Mouse (Mus musculus) heart, embryonic 16.5 days (tissue): ENCODE measurements around the gene Rangrf. TPM values are rescaled to one million over a fixed set of nuclear protein-coding genes. Genes with fewer than 3 reads are reported as not detected.
"Not testable (repeated sequence)": the region's sequence is repeated elsewhere in the genome, so short reads cannot be mapped to it uniquely, and the experiment has no call there.

Source experiments
- ATAC-seq: fragments of 200-750 bp; cut with Nextera tagmentation; replicated peaks from 2 replicates; pipeline ENCODE4 v1.8.0; 2017; ENCODE audit warnings: moderate number of reproducible peaks; ENCODE audit not compliant: insufficient read depth, low FRiP score; ENCODE audit errors: extremely low read depth
- H3K27ac ChIP-seq: fragments of 300-500 bp; sonication (generic); 2 replicates; pipeline ENCODE4 v1.5.1; 2014; ENCODE audit warnings: mild to moderate bottlenecking, low read length, control low read depth, moderate library complexity
- H3K27me3 ChIP-seq: fragments of 300-500 bp; sonication (generic); 2 replicates; pipeline ENCODE4 v1.6.1; 2014; ENCODE audit warnings: low read length, mixed read lengths; ENCODE audit not compliant: control insufficient read depth, insufficient read depth
- H3K36me3 ChIP-seq: fragments of 300-500 bp; sonication (generic); 2 replicates; pipeline ENCODE4 v1.6.1; 2014; ENCODE audit not compliant: control insufficient read depth, insufficient read depth
- H3K4me1 ChIP-seq: fragments of 300-500 bp; sonication (generic); 2 replicates; pipeline ENCODE4 v1.6.1; 2014; ENCODE audit warnings: low read length, mixed read lengths; ENCODE audit not compliant: control insufficient read depth, insufficient read depth
- H3K4me2 ChIP-seq: fragments of 300-500 bp; sonication (generic); 2 replicates; pipeline ENCODE4 v1.6.1; 2014; ENCODE audit warnings: low read depth, mild to moderate bottlenecking, control low read depth, low read length
- H3K4me3 ChIP-seq: fragments of 300-500 bp; sonication (generic); 2 replicates; pipeline ENCODE4 v1.5.1; 2014; ENCODE audit warnings: mild to moderate bottlenecking, control low read depth, low read length
- H3K9ac ChIP-seq: fragments of 300-500 bp; sonication (generic); 2 replicates; pipeline ENCODE4 v1.6.1; 2014; ENCODE audit warnings: low read length, control low read depth
- H3K9me3 ChIP-seq: fragments of 300-500 bp; sonication (generic); replicated peaks from 2 replicates; pipeline ENCODE4 v1.6.1; 2016; ENCODE audit warnings: low read length; ENCODE audit not compliant: control insufficient read depth
- WGBS: fragments of 180-500 bp; shearing (Covaris S2); extraction: QIAGEN DNeasy Blood & Tissue Kit; methylation state at CpG from one replicate; pipeline ENCODE4 v1.1.7; 2014; 5-methylcytosine and 5-hydroxymethylcytosine counted together
- polyA plus RNA-seq: library from polyadenylated mRNA; unstranded; fragments of >200 nt; fragmentation: Nextera tagmentation; extraction: Ambion mirVana; gene quantifications from 2 replicates; pipeline ENCODE4 v1.2.1, GENCODE M21; 2015

The Rangrf gene
- polyA plus RNA-seq, 1 experiment from 2014 or later = 79.2 TPM

DNA sequence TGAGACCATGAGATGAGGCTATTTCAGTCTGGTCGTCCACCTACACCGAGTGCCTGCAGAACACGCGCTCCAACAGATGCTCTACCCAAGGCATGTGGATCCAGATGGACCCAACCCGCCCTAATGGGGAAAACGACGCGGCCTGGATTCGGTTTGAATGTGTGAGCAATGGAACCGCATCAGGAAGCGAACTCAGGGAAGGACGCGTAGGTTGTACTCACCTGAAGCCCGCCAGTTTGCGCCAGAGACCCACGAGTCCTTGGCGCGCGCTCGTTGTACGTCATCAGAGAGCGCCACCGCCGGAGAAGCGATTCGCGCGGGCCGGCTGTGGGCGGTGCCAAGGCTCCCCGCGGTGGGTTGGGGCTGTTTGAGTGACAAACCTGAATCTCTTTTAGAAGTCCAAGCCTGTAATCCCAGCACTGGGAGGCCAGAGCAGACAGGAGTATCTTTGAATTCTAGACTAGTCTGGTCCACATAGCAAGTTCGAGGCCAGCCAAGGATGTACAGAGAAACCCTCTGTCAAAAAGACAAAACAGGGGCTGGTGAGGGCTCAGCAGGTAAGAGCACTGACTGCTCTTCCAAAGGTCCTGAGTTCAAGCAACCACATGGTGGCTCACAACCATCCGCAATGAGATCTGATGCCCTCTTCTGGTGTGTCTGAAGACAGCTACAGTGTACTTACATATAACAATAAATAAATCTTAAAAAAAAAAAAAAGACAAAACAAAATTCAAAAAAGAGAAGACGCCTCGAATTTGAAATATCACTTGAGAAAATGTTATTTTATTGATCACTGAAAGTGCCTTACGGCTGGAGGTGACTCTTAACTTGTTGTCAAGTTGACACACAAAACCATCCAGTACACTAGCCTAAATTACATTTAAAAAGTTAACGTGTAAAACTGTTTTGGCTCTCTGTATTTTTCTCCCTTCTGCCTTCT, 33.5 kb upstream of the Rangrf start, which contains the start of gene Pfas:
Gene Pfas (minus strand): TSS at position 279 of the 940 bp plus-strand sequence.
- peak within 1 kb of the TSS; percentile 84 for H3K4me3 ChIP-seq
- ATAC-seq = peak; percentile 70
- H3K27me3 ChIP-seq = no peaks in the 10 kb centered on the region
- WGBS = 9% methylated on average over 38 of the region's 38 CpGs
- H3K36me3 ChIP-seq = no peaks in the 10 kb centered on the region
- H3K4me1 ChIP-seq = peaks cover 5% of the 10 kb centered on the region
- peak within 1 kb of the TSS; percentile 77 for H3K9ac ChIP-seq
- H3K4me2 ChIP-seq = peak within 1 kb of the TSS; percentile 78
- no peaks in the 10 kb centered on the region for H3K9me3 ChIP-seq
- peak within 1 kb of the TSS; percentile 67 for H3K27ac ChIP-seq

DNA sequence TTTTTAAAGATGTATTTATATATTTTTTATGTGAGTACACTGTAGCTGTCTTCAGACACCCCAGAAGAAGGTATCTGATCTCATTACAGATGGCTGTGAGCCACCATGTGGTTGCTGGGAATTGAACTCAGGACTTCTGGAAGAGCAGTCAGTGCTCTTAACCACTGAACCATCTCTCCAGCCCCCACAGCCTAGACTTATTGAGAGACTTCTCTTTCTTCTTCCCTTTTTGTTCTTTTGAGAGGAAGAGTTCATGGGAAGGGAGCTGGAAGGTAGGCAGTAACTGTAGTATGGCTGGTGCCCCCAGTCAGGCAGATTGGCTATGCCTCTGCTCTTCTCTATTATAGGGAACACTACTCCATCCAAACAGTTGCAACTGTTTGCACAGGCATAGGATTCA, 31.6 kb upstream of the Rangrf start:
- H3K4me3 ChIP-seq, H3K36me3 ChIP-seq, ATAC-seq: not testable (repeated sequence)

DNA sequence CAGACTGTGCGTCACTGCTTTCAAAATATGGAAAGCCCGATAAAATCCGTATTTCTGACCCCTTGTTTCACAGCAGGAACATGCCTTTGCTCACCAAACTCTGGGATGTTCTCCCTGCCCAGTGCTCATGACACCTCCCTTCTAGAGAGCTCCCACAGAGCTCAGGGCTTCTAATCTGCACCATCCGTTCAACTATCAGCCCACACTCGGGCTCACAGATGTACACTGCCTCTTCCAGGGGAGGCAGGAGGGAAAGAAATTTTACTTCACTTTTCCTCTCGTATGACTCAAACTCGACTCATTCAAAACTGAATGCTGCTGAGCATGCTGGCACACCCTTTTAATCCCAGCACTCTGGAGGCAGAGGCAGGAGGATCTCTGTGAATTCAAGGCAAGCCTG, 30.2 kb upstream of the Rangrf start:
- no peaks in the 10 kb centered on the region for H3K4me1 ChIP-seq
- 77% methylated on average over 7 of the region's 7 CpGs for WGBS
- no peak overlapping the region for H3K4me2 ChIP-seq
- ATAC-seq = no peak
- no peaks in the 10 kb centered on the region for H3K27me3 ChIP-seq
- no peak overlapping the region for H3K9ac ChIP-seq
- peaks cover 21% of the 10 kb centered on the region for H3K36me3 ChIP-seq
- no peak overlapping the region for H3K4me3 ChIP-seq
- H3K9me3 ChIP-seq = no peaks in the 10 kb centered on the region
- no peak overlapping the region for H3K27ac ChIP-seq

More for the DNA sequence above, 31.6 kb upstream of the Rangrf start:
- not testable (repeated sequence) for H3K4me2 ChIP-seq, H3K27me3 ChIP-seq, H3K9me3 ChIP-seq, H3K4me1 ChIP-seq, H3K27ac ChIP-seq, H3K9ac ChIP-seq

DNA sequence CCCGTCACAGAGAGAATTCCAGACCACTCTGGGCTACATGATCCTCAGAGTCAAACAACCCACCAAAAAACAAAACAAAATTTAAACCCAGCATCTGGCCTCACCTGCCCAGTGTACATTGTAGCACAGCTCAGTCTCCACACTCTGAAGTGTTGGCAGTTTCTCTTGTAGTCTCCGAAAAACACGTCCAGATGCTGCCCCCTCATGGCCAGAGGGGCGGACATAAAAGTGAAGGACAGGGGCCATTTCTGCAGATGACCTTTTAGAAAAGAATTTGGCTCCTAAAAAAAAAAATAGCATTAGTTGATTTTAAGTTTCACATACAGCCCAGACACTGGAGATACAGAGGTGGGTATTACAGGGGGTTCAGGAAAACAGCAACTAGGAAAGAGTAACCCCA, 28.6 kb upstream of the Rangrf start:
- Histone ChIP-seq H3K36me3 (peaks cover 34% of the 10 kb centered on the region), H3K4me3 (no peak overlapping the region), H3K27me3 (no peaks in the 10 kb centered on the region), H3K27ac (no peak overlapping the region), H3K9ac (no peak overlapping the region), H3K9me3 (no peaks in the 10 kb centered on the region), H3K4me1 (no peaks in the 10 kb centered on the region), H3K4me2 (no peak overlapping the region)
- WGBS = 42% methylated on average over 4 of the region's 4 CpGs
- ATAC-seq = no peak

DNA sequence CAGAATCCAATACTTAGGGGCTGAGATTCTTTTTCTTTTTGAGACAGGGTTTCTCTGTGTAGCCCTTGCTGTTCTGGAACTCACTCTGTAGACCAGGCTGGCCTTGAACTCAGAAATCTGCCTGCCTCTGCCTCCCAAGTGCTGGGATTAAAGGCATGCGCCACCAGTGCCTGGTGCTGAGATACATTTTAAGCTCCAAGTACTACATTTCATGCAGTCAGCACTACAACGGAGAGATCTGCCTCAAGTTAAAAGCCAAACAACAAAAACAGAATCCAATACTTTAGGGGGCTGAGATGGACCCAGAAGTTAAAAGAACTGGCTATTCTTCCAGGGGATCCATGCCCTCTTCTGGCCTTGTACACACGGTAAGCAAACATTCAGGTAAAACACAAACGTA, 27.8 kb upstream of the Rangrf start:
- not testable (repeated sequence) for H3K27me3 ChIP-seq, H3K4me1 ChIP-seq, H3K4me3 ChIP-seq, H3K9ac ChIP-seq, ATAC-seq, H3K27ac ChIP-seq, H3K4me2 ChIP-seq, H3K9me3 ChIP-seq
- 90% methylated on average over 4 of the region's 4 CpGs for WGBS
- peaks cover 42% of the 10 kb centered on the region for H3K36me3 ChIP-seq

DNA sequence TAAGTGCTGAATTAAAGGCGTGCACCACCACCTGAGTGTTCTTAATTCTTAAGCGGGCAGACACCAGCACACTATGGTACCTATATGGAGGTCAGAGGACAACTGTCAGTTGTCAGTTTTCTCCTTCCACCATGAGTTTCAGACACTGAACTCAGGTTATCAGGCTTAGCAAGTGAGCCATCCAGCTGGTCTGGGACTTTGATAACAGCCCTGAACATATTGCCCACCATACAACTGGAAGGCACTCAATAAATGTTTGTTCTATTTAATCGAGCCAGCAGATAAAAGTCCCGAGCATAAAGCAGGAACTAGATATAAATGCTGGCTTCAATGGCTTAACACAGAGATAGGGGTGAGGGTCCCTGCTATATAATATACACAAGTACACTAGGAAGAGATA, 22.1 kb upstream of the Rangrf start:
- peaks cover 80% of the 10 kb centered on the region for H3K36me3 ChIP-seq
- no peak overlapping the region for H3K27ac ChIP-seq
- H3K27me3 ChIP-seq = no peaks in the 10 kb centered on the region
- no peak overlapping the region for H3K4me2 ChIP-seq
- H3K4me1 ChIP-seq = no peaks in the 10 kb centered on the region
- no peaks in the 10 kb centered on the region for H3K9me3 ChIP-seq
- ATAC-seq = no peak
- WGBS = 86% methylated on average over 4 of the region's 4 CpGs
- no peak overlapping the region for H3K9ac ChIP-seq
- no peak overlapping the region for H3K4me3 ChIP-seq

DNA sequence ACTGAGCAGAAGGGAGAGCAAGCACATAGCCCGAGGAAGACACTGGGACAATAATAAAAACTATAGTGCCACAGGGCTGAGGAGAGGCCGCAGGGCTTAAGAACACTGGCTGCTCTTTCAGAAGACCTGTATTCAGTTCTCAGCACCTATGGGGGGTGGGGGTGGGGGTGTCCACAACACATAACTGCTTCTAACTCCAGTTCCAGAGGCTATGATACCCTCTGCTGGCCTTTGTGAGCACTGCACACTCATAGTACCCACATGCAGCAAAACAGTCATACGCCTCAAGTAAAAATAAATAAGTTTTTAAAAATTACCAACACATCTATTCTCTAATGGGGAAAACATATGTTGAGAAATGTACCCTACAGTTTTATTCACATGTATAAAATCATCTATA, 19.4 kb upstream of the Rangrf start:
- H3K9ac ChIP-seq = no peak overlapping the region
- H3K4me2 ChIP-seq = no peak overlapping the region
- no peak for ATAC-seq
- H3K9me3 ChIP-seq = no peaks in the 10 kb centered on the region
- no peak overlapping the region for H3K4me3 ChIP-seq
- no peak overlapping the region for H3K27ac ChIP-seq
- WGBS = 93% methylated on average over 3 of the region's 3 CpGs
- H3K36me3 ChIP-seq = peaks cover 76% of the 10 kb centered on the region
- no peaks in the 10 kb centered on the region for H3K27me3 ChIP-seq
- no peaks in the 10 kb centered on the region for H3K4me1 ChIP-seq

DNA sequence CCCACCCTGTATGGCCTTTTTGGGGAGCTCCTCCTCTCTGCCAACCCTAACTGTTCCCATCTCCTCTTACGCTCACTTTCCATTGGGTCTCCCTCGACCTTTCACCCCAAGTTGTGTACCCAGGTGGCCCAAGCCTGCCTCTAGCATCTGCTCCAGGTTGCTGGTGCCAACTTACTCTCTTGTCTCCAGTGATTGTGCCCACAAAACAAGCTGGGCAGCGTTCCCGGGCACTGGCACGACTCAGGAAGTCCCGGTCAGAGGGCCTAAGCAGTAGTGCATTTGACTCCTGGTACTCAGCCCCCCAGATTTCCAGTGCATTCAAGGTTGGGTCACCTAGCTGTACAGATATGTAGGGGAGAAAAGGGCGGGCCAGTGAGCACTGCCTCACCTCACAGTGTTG, 18.1 kb upstream of the Rangrf start:
- Histone ChIP-seq H3K4me1 (no peaks in the 10 kb centered on the region), H3K4me3 (no peak overlapping the region), H3K27ac (no peak overlapping the region), H3K9ac (no peak overlapping the region), H3K4me2 (no peak overlapping the region), H3K27me3 (no peaks in the 10 kb centered on the region), H3K9me3 (no peaks in the 10 kb centered on the region), H3K36me3 (peaks cover 72% of the 10 kb centered on the region)
- no peak for ATAC-seq
- 90% methylated on average over 7 of the region's 7 CpGs for WGBS

DNA sequence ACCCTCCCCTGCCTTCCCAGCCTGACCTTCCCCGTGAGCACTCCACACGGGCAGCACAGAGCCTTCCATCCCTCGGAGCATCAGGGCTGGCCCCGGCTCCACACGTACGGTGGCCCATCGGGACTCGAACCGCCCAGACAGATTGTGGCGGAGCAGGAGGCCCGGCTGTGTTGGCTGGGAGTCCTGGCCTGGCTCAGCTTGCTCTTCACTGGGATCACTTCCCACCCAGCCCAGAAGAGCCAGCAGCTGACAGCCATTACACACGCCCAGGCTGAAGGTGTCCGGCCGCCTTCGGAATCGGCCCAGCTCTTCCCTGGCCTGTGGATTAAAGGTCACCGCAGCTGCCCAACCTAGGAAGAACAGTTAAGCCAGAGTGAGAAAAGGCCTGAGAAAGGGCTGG, 13.4 kb upstream of the Rangrf start:
- no peak overlapping the region for H3K4me3 ChIP-seq
- no peaks in the 10 kb centered on the region for H3K4me1 ChIP-seq
- H3K36me3 ChIP-seq = peaks cover 43% of the 10 kb centered on the region
- ATAC-seq = no peak
- WGBS = 82% methylated on average over 17 of the region's 17 CpGs
- H3K27ac ChIP-seq = no peak overlapping the region
- H3K9ac ChIP-seq = no peak overlapping the region
- no peaks in the 10 kb centered on the region for H3K9me3 ChIP-seq
- H3K27me3 ChIP-seq = no peaks in the 10 kb centered on the region
- no peak overlapping the region for H3K4me2 ChIP-seq
